Mouse (Mus musculus): ENCODE data around the gene Sh3glb2. TPM values are rescaled to one million over a fixed set of nuclear protein-coding genes. Genes with fewer than 3 reads are reported as not detected.

The Sh3glb2 gene
- polyA plus RNA-seq, 1 experiment from 2014 or later = 102 TPM

DNA sequence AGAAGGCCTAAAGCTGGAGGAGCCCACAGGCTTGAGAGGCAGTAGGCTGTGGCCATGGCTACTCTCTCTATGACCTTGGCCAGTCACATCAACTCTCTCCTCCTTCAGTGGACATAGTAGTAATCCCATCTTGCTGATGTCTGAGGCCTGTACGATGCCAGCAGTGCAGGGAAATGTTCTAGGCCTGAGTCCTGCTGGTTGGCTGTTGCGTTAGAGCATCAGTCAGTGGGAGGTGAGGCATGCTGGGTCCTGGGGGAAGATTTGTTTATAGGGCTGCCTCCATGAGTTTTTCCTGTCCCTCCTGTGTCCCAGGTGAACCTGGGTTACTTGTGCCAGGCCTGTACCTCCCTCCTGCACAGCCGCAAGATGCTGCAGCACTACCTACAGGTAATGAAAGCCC is 17.1 kb downstream of the Sh3glb2 start:
- in situ Hi-C loops (cut with MboI; ENCODE audit: low pct_unique_long_range_greater_than_20kb) = no loop called here
- no peaks in the 10 kb centered on the region for H3K27me3 ChIP-seq
- POLR2A ChIA-PET = no interaction called here
- no peak for DNase-seq (ENCODE audit: low read depth, low spot score)
- CTCF ChIA-PET = no interaction called here
- no peak for ATAC-seq
- no peak for TF ChIP-seq CTCF (IDR thresholded peaks at IDR 0.05)

- no peak for DNase-seq (ENCODE audit: low read depth, low spot score)
- ChIA-PET CTCF (interaction anchor here (1.7 kb wide), 1 partner anchor 10 kb away, joined by 4 read pairs; no protein-coding TSS in a partner anchor), POLR2A (no interaction called here)
- no peak for TF ChIP-seq CTCF (IDR thresholded peaks at IDR 0.05)
- no peaks in the 10 kb centered on the region for H3K27me3 ChIP-seq
- in situ Hi-C loops (cut with MboI; ENCODE audit: low pct_unique_long_range_greater_than_20kb) = no loop called here
- no peak for ATAC-seq
These were observed 22.0 kb downstream of the Sh3glb2 start for GRCm38 (mm10) chr2:30337179-30337578.

DNA sequence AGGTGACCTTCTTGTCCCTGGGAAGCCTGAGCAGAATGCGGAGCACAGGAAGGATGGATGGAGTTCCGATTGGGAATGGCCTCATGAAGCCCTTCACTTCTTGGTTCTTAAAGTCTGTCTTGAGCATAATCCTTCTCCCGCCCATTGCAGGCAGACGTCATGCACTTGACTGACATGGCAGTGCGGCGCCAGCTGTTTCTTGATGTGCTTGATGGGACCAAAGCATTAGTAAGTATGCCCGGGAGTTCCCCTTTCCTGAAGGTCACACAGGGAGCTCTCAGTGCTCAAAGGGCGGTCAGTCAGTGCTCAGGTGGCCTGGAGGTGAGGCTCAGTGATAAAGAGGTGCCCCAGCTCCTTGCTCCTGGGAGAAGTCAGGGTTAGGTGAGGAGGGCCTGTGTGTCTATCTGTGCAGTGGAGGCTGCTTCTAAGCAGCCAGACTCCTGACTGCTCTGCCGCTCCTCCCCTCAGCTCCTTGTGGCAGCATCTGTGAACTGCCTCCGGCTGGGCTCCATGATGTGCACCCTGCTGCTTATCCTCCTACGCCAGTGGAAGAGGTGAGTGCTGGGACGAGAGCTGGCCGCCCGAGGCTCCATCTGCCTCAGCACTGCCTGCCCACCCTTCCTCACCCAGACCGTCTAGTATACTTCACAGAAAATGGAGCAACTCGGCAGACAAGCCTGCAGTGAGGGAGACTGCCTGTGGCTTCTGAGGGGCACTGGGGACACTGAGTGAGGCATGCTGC is 22.8 kb downstream of the Sh3glb2 start:
- no peak for DNase-seq (ENCODE audit: low read depth, low spot score)
- no peak for TF ChIP-seq CTCF (IDR thresholded peaks at IDR 0.05)
- ChIA-PET CTCF (interaction anchor here (1.7 kb wide), 1 partner anchor 10 kb away, joined by 4 read pairs; no protein-coding TSS in a partner anchor), POLR2A (no interaction called here)
- no peak for ATAC-seq
- no peaks in the 10 kb centered on the region for H3K27me3 ChIP-seq
- in situ Hi-C loops (cut with MboI; ENCODE audit: low pct_unique_long_range_greater_than_20kb) = no loop called here

GRCm38 (mm10) chr2:30335324-30335723 is 23.8 kb downstream of the Sh3glb2 start:
- POLR2A ChIA-PET = no interaction called here
- ATAC-seq = no peak
- TF ChIP-seq CTCF (IDR thresholded peaks at IDR 0.05) = no peak
- in situ Hi-C loops (cut with MboI; ENCODE audit: low pct_unique_long_range_greater_than_20kb) = no loop called here
- DNase-seq (ENCODE audit: low read depth, low spot score) = no peak
- H3K27me3 ChIP-seq = no peaks in the 10 kb centered on the region
- CTCF ChIA-PET = interaction anchor here (1.7 kb wide), 1 partner anchor 9 kb away, joined by 4 read pairs; no protein-coding TSS in a partner anchor

GRCm38 (mm10) chr2:30328791-30329190 is 30.3 kb downstream of the Sh3glb2 start:
- H3K27me3 ChIP-seq = no peaks in the 10 kb centered on the region
- ATAC-seq (no peak), DNase-seq (ENCODE audit: low read depth, low spot score) (no peak)
- no peak for TF ChIP-seq CTCF (IDR thresholded peaks at IDR 0.05)
- ChIA-PET CTCF (interaction anchor here (1.0 to 1.5 kb wide), 2 partner anchors 12 to 15 kb away, joined by 3 read pairs; no protein-coding TSS in a partner anchor), POLR2A (no interaction called here)
- in situ Hi-C loops (cut with MboI; ENCODE audit: low pct_unique_long_range_greater_than_20kb) = no loop called here

DNA sequence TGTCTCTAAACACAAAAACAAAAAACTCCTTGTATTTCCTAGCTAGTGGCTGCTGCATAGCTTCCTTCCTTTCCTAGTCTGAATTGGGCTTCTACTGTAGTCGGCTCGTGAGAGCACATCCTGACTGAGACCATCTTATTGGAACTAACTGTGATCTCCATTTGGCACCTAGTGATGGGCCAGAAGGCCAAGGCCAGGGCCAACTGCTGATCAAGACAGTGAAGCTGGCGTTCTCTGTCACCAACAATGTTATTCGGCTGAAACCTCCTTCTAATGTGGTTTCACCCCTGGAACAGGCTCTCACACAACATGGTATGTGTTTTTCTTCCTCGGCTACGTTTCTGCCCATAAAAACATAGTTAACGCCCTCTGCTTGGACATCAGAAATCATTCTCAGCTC is 31.9 kb downstream of the Sh3glb2 start:
- CTCF ChIA-PET = interaction anchor here (0.6 to 1.5 kb wide), 4 partner anchors 9 to 19 kb away, joined by 3 to 4 read pairs (median 4); no protein-coding TSS in a partner anchor
- H3K27me3 ChIP-seq = no peaks in the 10 kb centered on the region
- no peak for ATAC-seq
- no peak for TF ChIP-seq CTCF (IDR thresholded peaks at IDR 0.05)
- DNase-seq (ENCODE audit: low read depth, low spot score) = no peak
- POLR2A ChIA-PET = no interaction called here
- in situ Hi-C loops (cut with MboI; ENCODE audit: low pct_unique_long_range_greater_than_20kb) = no loop called here

DNA sequence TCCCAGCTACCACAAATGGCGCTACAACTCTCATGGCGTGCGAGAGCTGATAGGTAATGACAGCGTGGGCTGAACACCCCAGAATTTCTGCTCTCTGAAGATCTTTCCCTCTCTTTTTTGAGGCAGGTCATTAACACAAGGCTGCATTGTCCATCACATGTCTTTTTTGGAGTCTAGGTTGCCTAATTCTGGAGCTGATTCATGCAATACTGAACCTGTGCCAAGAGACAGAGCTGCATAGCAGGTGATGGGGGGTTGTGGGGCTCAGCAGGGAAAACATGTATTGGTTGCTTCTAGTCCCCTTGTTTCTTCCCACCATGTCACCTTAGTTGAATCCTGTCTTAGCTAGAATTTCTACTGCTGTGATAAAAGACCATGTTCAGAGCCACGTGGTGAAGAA is 33.8 kb downstream of the Sh3glb2 start:
- POLR2A ChIA-PET = no interaction called here
- CTCF ChIA-PET = no interaction called here
- DNase-seq (ENCODE audit: low read depth, low spot score) (no peak), ATAC-seq (no peak)
- in situ Hi-C loops (cut with MboI; ENCODE audit: low pct_unique_long_range_greater_than_20kb) = no loop called here
- no peak for TF ChIP-seq CTCF (IDR thresholded peaks at IDR 0.05)
- no peaks in the 10 kb centered on the region for H3K27me3 ChIP-seq

- ATAC-seq = peak; percentile 67
- in situ Hi-C loops (cut with MboI; ENCODE audit: low pct_unique_long_range_greater_than_20kb) = no loop called here
- ChIA-PET CTCF (interaction anchor here (1.0 kb wide), 1 partner anchor 16 kb away, joined by 3 read pairs; no protein-coding TSS in a partner anchor), POLR2A (no interaction called here)
- peak; percentile 43 for DNase-seq (ENCODE audit: low read depth, low spot score)
- H3K27me3 ChIP-seq = no peaks in the 10 kb centered on the region
- no peak for TF ChIP-seq CTCF (IDR thresholded peaks at IDR 0.05)
These were observed 36.0 kb downstream of the Sh3glb2 start for GRCm38 (mm10) chr2:30323111-30323510.

DNA sequence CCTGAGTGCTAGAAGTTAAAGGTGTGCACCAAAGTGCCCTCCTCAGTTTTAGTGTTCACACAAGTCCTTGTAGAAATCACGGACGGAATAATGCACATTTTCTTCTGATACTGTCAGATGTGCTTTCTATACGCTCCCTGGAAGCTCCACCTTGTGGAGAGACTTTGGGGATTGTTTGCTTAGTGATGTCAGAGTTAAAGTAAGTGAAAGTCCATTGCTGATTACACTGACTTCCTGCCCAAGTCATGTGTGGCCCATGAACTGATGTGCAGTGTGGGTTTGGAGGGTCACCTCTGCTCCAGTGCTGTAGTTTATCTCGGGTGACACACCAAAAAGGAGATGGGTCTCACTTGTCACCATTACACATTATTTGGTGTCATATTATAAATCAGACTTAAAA is 39.9 kb downstream of the Sh3glb2 start:
- CTCF ChIA-PET = no interaction called here

DNA sequence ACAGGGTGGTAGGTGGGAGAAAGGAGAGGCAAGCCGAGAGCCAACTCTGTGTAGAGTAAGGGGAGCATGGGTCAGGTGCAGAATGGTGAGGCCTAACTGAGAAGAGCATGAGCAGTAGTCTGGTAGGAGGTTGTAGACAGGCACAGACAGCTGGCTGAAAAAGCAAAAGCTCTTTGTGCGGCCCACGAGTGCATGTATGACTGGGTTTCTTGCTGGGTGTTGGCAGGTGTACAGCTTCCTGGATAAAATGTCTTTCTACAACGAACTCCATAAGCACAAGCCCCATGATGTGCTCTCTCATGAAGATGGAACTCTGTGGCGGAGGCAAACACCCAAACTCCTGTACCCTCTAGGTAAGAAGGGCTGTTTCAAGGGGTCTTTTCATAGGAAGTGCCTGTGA is 42.2 kb downstream of the Sh3glb2 start:
- TF ChIP-seq CTCF (IDR thresholded peaks at IDR 0.05) = no peak
- in situ Hi-C loops (cut with MboI; ENCODE audit: low pct_unique_long_range_greater_than_20kb) = no loop called here
- POLR2A ChIA-PET = no interaction called here
- CTCF ChIA-PET = no interaction called here
- no peak for ATAC-seq
- DNase-seq (ENCODE audit: low read depth, low spot score) = no peak
- no peaks in the 10 kb centered on the region for H3K27me3 ChIP-seq

More for the DNA sequence above, 39.9 kb downstream of the Sh3glb2 start:
- ATAC-seq (no peak), DNase-seq (ENCODE audit: low read depth, low spot score) (no peak)
- POLR2A ChIA-PET = no interaction called here
- in situ Hi-C loops (cut with MboI; ENCODE audit: low pct_unique_long_range_greater_than_20kb) = no loop called here
- no peak for TF ChIP-seq CTCF (IDR thresholded peaks at IDR 0.05)
- no peaks in the 10 kb centered on the region for H3K27me3 ChIP-seq

GRCm38 (mm10) chr2:30316136-30316535 is 43.0 kb downstream of the Sh3glb2 start:
- DNase-seq (ENCODE audit: low read depth, low spot score) (no peak), ATAC-seq (no peak)
- ChIA-PET POLR2A (no interaction called here), CTCF (interaction anchor here (1.4 kb wide), 1 partner anchor 11 kb away, joined by 4 read pairs; no protein-coding TSS in a partner anchor)
- in situ Hi-C loops (cut with MboI; ENCODE audit: low pct_unique_long_range_greater_than_20kb) = no loop called here
- no peaks in the 10 kb centered on the region for H3K27me3 ChIP-seq
- TF ChIP-seq CTCF (IDR thresholded peaks at IDR 0.05) = no peak
